Mouse (Mus musculus) forebrain, embryonic 15.5 days (tissue): ENCODE results near the gene Vmn2r85. TPM values are rescaled to one million over a fixed set of nuclear protein-coding genes. Genes with fewer than 3 reads are reported as not detected.
"Not testable (repeated sequence)": the region's sequence is repeated elsewhere in the genome, so short reads cannot be mapped to it uniquely, and the experiment has no call there.

Source experiments
- ATAC-seq: fragments of 200-750 bp; cut with Nextera tagmentation; replicated peaks from 2 replicates; pipeline ENCODE4 v1.8.0; 2017; ENCODE audit warnings: mild to moderate bottlenecking, moderate TSS enrichment, moderate library complexity
- H3K27ac ChIP-seq: fragments of 300-500 bp; sonication (generic); replicated peaks from 2 replicates; pipeline ENCODE4 v1.5.1; 2015; ENCODE audit warnings: mild to moderate bottlenecking, inconsistent platforms
- H3K27me3 ChIP-seq: fragments of 300-500 bp; sonication (generic); 2 replicates; pipeline ENCODE4 v1.6.1; 2015; ENCODE audit warnings: inconsistent platforms
- H3K36me3 ChIP-seq: fragments of 300-500 bp; sonication (generic); 2 replicates; pipeline ENCODE4 v1.6.1; 2015; ENCODE audit warnings: mild to moderate bottlenecking, inconsistent platforms
- H3K4me1 ChIP-seq: fragments of 300-500 bp; sonication (generic); 2 replicates; pipeline ENCODE4 v1.6.1; 2015; ENCODE audit warnings: inconsistent platforms
- H3K4me2 ChIP-seq: fragments of 300-500 bp; sonication (generic); replicated peaks from 2 replicates; pipeline ENCODE4 v1.6.1; 2015; ENCODE audit warnings: mild to moderate bottlenecking, inconsistent platforms
- H3K4me3 ChIP-seq: fragments of 300-500 bp; sonication (generic); 2 replicates; pipeline ENCODE4 v1.5.1; 2015; ENCODE audit warnings: mild to moderate bottlenecking, inconsistent platforms
- H3K9ac ChIP-seq: fragments of 300-500 bp; sonication (generic); replicated peaks from 2 replicates; pipeline ENCODE4 v1.6.1; 2015; ENCODE audit warnings: mild to moderate bottlenecking, inconsistent platforms
- H3K9me3 ChIP-seq: fragments of 300-500 bp; sonication (generic); 2 replicates; pipeline ENCODE4 v1.6.1; 2016; ENCODE audit warnings: inconsistent platforms
- WGBS: fragments of 180-500 bp; shearing (Covaris S2); methylation state at CpG from one replicate; pipeline ENCODE4 v1.1.7; 2015; ENCODE audit warnings: mixed read lengths; 5-methylcytosine and 5-hydroxymethylcytosine counted together
- polyA plus RNA-seq: library from polyadenylated mRNA; unstranded; fragments of >200 nt; fragmentation: Nextera tagmentation; extraction: Ambion mirVana; gene quantifications from 2 replicates; pipeline ENCODE4 v1.2.1, GENCODE M21; 2015

Gene Vmn2r85
- not detected in 2 replicates for polyA plus RNA-seq

DNA sequence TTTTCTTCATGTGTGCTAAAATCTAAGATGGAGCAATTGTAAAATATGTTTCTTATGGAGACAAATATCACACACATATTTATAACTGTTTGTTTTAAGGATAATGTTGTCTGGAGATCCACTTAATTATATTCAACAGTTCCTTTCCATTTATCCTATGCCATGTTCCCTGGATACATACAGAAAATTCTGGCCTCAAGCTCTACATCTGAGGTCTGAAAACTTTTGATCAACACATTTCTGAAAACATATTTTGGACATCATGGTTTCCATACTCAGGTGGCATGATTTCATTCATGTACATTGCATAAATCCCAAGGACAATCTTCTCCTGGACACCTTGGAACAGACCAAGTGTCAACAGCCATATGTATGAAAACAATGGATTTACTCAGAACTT is at the start of gene Vmn2r85:
Vmn2r85 (minus strand) TSS at position 101 of the 400 bp plus-strand sequence.
- H3K9me3 ChIP-seq, H3K4me3 ChIP-seq, H3K36me3 ChIP-seq, H3K4me2 ChIP-seq, H3K4me1 ChIP-seq, H3K27me3 ChIP-seq, H3K27ac ChIP-seq, ATAC-seq, H3K9ac ChIP-seq: not testable (repeated sequence)

DNA sequence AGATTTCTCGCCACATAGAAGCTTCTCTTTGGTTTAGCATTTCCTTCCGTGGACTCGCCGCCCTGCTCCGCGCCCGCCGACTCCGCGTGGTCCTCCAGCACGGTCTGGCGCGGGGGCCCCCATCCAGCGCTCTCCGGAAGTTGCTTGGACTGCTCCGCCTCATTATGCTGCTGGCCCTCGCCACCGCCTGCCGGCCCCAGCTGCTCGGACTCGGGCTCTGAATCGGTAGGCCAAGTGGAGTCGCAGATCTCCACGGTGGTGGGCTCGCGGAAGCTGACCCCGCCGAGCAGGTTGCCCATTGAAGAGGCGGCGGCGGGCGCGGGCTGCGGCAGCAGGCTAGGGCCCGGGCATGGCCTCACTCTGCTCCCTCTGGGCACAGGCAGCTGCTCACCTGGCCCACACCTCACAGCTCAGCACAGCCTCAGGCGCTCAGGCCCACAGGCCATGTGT is 40.8 kb upstream of the Vmn2r85 start:
- Histone ChIP-seq H3K9ac (peak overlapping the region; percentile 65), H3K27me3 (no peaks in the 10 kb centered on the region), H3K4me1 (peaks cover 3% of the 10 kb centered on the region; the same call in 1 of the 2 replicates), H3K4me2 (peak overlapping the region; percentile 90), H3K4me3 (peak overlapping the region; percentile 56), H3K36me3 (no peaks in the 10 kb centered on the region), H3K27ac (no peak overlapping the region), H3K9me3 (no peaks in the 10 kb centered on the region)
- peak; percentile 99 for ATAC-seq
- WGBS: 1% methylated on average over 36 of the region's 36 CpGs

DNA sequence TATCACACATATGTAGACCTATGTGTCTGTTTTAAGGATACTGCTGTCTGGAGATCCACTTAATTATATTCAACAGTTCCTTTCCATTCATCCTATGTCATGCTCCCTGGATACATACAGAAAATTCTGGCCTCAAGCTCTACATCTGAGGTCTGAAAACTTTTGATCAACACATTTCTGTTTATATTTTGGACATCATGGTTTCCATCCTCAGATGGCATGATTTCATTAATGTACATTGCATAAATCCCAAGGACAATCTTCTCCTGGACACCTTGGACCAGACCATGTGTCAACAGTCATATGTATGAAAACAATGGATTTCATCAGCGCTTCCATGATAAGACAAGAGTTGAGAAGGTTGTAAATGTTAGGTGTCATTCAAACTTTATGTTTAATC is 26.4 kb upstream of the Vmn2r85 start, which contains the start of gene Vmn2r86:
Vmn2r86 (minus strand) TSS at position 101 of the 400 bp plus-strand sequence.
- not testable (repeated sequence) for H3K27me3 ChIP-seq, H3K9me3 ChIP-seq, H3K4me2 ChIP-seq, H3K4me3 ChIP-seq, H3K27ac ChIP-seq, H3K4me1 ChIP-seq, H3K9ac ChIP-seq, ATAC-seq, H3K36me3 ChIP-seq
- WGBS: 91% methylated on average over 1 of the region's 1 CpGs

DNA sequence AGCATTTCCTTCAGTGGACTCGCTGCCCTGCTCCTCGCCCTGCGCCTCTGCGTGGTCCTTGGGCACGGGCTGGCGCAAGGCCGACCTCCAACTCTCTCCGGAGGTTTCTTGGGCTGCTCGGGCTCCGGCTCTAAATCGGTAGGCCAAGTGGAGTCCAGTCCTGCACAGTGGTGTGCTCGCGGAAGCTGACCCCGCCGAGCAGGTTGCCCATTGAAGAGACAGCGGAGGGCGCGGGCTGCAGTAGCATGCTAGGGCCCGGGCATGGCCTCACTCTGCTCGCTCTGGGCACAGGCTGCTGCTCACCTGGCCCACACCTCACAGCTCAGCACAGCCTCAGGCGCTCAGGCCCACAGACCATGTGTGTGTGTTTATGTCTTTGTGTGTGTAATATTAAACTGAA is 15.3 kb upstream of the Vmn2r85 start:
- Histone ChIP-seq H3K4me1 (no peaks in the 10 kb centered on the region), H3K27ac (no peak overlapping the region), H3K4me2 (no peak overlapping the region), H3K27me3 (no peaks in the 10 kb centered on the region), H3K9me3 (no peaks in the 10 kb centered on the region), H3K36me3 (no peaks in the 10 kb centered on the region), H3K9ac (no peak overlapping the region), H3K4me3 (no peak overlapping the region)
- no peak for ATAC-seq
- 93% methylated on average over 21 of the region's 21 CpGs for WGBS

DNA sequence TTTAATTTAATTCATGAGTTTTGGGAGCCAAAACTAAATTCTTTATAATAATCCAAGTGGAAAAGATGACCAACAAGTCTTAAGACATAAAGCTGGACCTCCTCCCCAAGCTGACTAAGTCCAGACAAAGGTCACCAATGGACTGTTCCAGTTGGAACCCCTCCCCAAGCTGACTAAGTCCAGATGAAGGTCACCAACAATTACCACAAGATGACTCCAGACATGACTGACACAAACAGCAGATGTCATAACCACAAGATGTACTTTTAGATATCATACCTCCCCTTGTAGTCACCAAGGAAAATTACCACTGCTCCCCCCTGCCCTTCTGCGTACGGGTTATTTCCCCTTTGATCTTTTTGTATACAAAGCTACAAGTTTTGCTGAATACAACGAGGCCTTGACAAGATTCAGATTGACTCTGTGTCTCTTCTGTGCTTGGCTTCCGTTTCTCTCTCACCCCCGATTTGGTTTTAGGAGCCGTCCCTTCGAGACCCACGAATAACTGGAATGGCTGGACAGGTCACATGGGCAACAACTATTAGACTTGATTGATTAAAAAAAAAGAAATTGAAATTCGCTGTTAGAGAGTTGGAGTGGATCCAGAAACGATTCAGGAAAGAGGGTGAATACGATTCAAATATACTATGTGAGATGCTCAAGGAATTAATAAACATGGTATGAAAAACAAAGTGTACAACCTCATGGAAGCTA is 4.8 kb upstream of the Vmn2r85 start:
- not testable (repeated sequence) for H3K27me3 ChIP-seq, H3K9me3 ChIP-seq, H3K9ac ChIP-seq, H3K27ac ChIP-seq, ATAC-seq, H3K36me3 ChIP-seq, H3K4me2 ChIP-seq, H3K4me1 ChIP-seq, H3K4me3 ChIP-seq
- WGBS: 88% methylated on average over 11 of the region's 11 CpGs

DNA sequence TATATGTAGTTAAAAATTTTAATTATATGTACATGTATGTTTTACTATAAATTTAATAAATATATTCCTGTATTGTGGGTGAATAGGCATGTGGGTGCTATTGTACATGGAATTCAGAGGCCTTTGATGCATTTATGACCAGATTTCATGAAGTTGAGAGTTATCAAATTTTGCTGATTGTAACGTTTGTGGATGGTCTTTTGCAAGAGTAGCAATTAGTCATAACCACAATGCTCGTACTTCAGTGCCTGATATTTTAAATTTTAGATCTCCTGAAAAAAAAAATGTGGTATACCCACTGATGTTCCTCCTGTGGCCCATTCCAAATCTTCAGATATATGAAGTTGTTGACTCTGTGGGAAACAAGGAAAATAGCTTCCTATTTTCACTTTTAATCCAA is 7.1 kb downstream of the Vmn2r85 start:
- H3K4me1 ChIP-seq, H3K4me2 ChIP-seq, ATAC-seq, H3K9me3 ChIP-seq, H3K36me3 ChIP-seq, H3K4me3 ChIP-seq, H3K9ac ChIP-seq, H3K27me3 ChIP-seq, H3K27ac ChIP-seq: not testable (repeated sequence)
- WGBS: 85% methylated on average over 2 of the region's 2 CpGs

DNA sequence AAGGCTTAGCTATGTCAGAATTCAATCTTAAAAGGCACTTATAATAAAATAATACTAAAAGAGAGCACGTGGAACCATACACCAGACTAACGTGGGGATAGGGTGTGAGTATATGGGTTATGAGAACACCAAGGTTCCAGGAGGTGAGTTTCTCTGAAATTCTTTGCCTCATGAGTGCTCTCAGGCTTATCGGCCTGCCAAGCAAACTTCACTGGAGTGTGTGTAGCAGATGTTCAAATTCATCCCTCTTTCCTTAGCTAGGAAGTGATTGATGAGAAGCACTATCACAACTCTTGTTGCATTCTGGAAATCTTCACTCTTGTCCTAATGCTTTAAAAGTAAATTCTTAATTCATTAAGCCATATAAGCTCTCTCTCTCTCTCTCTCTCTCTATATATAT is 9.1 kb downstream of the Vmn2r85 start:
- Histone ChIP-seq H3K27ac (no peak overlapping the region), H3K4me1 (no peaks in the 10 kb centered on the region), H3K36me3 (no peaks in the 10 kb centered on the region), H3K9ac (no peak overlapping the region), H3K4me3 (no peak overlapping the region), H3K9me3 (no peaks in the 10 kb centered on the region), H3K4me2 (no peak overlapping the region), H3K27me3 (no peaks in the 10 kb centered on the region)
- ATAC-seq: no peak
- 65% methylated on average over 3 of the region's 3 CpGs for WGBS

DNA sequence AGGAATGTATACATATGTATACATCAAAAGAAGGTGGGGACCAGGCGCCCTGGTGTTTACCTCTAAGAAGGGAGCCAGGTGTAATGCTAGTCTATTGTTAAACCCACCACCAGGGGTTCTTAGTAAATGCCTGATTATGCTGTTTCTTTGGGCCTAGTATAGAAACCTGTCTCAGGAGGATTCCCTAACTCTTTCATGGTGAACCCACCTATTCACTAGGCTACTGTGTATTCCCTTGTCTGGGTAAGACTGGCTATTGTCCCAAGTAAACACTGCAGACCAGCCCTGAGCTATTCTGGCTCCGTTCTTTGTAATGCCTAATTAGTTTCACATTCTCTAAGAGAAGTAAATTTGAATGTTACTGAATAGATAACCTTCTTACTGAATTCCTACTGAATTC is 9.5 kb downstream of the Vmn2r85 start:
- not testable (repeated sequence) for ATAC-seq, H3K9me3 ChIP-seq, H3K27ac ChIP-seq, H3K36me3 ChIP-seq, H3K4me2 ChIP-seq, H3K4me1 ChIP-seq, H3K9ac ChIP-seq, H3K4me3 ChIP-seq, H3K27me3 ChIP-seq
- 48% methylated on average over 2 of the region's 2 CpGs for WGBS

DNA sequence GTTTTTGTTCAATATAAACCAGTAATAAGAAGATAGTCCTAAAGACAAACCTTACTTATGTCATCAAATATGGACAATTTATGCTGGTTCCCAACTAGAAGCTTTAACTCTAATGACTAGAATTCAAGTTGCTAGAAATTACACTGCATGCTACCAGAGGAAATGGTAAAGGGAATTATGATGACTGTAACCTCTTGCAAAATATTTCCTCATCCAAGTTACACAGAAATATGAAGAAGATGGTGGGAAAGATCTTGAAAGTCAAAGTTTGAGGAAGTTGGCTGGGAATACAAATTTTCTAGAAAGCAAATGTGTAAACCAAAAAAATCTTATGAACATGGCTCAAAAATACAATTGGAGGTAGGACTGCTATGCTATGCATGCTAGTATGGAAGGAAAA is 13.2 kb downstream of the Vmn2r85 start:
- not testable (repeated sequence) for H3K4me2 ChIP-seq, H3K4me3 ChIP-seq, ATAC-seq, H3K9ac ChIP-seq, H3K4me1 ChIP-seq, H3K36me3 ChIP-seq, H3K27me3 ChIP-seq, H3K9me3 ChIP-seq, H3K27ac ChIP-seq

DNA sequence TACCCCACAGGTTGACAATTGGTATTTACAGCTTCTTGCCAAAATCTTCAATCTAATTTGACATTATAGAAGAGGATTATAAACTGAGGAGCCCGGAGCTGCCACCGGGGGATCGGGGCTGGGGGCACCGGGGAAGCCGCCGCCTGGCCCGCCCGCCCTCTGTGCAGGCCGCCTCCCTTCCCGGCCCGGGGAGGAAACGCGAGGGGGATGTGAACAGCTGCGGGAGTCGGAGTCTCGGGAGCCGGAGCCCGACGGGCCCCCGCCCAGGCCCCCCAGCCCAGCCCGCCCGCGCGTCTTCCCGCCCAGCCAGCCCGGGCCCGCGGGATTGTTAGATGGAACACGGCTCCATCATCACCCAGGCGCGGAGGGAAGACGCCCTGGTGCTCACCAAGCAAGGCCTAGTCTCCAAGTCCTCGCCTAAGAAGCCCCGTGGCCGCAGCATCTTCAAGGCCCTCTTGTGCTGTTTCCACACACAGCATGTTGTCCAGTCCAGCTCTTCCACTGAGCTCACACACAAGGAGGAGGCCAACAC is 17.3 kb downstream of the Vmn2r85 start:
- H3K4me3 ChIP-seq, H3K9ac ChIP-seq, H3K9me3 ChIP-seq, H3K4me2 ChIP-seq, H3K27ac ChIP-seq, H3K27me3 ChIP-seq, H3K4me1 ChIP-seq, H3K36me3 ChIP-seq: not testable (repeated sequence)
- ATAC-seq: 0 out of 2 replicates have a peak, but pooled peaks have one; percentile 32
- WGBS: 88% methylated on average over 28 of the region's 35 CpGs

DNA sequence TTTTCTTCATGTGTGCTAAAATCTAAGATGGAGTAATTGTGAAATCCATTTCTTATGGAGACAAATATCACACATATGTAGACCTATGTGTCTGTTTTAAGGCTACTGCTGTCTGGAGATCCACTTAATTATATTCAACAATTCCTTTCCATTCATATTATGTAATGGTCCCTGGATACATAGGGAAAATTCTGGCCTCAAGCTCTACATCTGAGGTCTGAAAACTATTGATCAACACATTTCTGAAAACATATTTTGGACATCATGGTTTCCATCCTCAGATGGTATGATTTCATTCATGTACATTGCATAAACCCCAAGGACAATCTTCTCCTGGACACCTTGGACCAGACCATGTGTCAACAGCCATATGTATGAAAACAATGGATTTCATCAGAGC is 35.3 kb downstream of the Vmn2r85 start, which contains the start of gene Vmn2r84:
Vmn2r84 (minus strand) TSS at position 101 of the 400 bp plus-strand sequence.
- Histone ChIP-seq H3K4me3 (no peak within 1 kb of the TSS), H3K36me3 (no peaks in the 10 kb centered on the region), H3K4me1 (no peaks in the 10 kb centered on the region), H3K27ac (no peak within 1 kb of the TSS), H3K27me3 (no peaks in the 10 kb centered on the region), H3K4me2 (no peak within 1 kb of the TSS), H3K9ac (no peak within 1 kb of the TSS), H3K9me3 (no peaks in the 10 kb centered on the region)
- no peak for ATAC-seq

DNA sequence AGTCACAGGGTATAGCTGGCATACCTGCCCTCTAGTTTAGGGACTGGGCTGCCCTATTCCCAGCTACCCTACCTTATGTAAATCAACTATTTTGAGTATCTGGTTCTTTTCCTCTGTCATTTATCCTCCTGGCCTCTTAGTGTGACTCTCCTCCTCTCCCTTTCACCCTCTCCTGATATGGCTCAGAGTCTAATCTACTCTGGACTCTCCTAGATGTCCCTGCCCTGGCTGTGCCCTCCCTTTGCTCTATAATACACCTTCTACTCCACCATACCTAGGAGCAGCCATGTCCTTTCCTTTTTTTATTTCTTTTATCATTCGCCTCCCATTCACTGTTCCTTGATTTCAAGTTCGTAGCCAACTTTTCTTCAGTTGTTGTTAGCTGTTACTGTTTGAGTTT is 54.4 kb downstream of the Vmn2r85 start:
- ATAC-seq: no peak
- Histone ChIP-seq H3K4me2 (no peak overlapping the region), H3K4me3 (no peak overlapping the region), H3K9me3 (no peaks in the 10 kb centered on the region), H3K4me1 (no peaks in the 10 kb centered on the region), H3K9ac (no peak overlapping the region), H3K27me3 (no peaks in the 10 kb centered on the region), H3K27ac (no peak overlapping the region), H3K36me3 (no peaks in the 10 kb centered on the region)
- WGBS: 87% methylated on average over 2 of the region's 2 CpGs
